Mouse (Mus musculus) brain, adult 2 months (tissue): ENCODE data around the gene Kmt2c.
A peak's percentile ranks its signal among the peaks of the same experiment; 100 is the strongest.
"Not testable (repeated sequence)": the region's sequence is repeated elsewhere in the genome, so short reads cannot be mapped to it uniquely, and the experiment has no call there.

Source experiments
- DNase-seq: peaks from one replicate; pipeline ENCODE4 v3.0.0; 2011; ENCODE audit warnings: low read depth, low spot score

Kmt2c gene

GRCm38 (mm10) chr5:25516301-25516895 is 17.8 kb upstream of the Kmt2c start:
- no peak for DNase-seq

DNA sequence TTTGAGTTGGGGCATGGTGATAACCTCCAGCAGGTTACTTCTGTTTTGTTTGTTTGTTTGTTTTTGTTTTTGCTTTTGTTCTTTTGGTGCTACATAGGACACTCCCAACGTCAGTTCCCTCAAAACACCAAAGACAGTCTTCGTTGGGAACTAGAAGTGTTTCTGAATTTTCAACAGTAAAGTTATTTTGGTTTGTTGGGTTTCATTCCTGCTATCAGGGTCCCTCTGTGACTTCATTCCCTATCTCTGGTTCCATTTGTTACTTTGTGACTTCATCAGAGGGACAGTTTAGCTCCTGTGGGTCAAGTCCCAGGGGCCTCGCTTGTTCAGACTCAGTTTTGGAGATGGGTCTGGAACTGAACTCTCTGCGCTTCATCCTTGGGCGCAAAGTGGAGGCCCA is 17.2 kb upstream of the Kmt2c start, which contains the start of gene Cct8l1:
TSS of gene Cct8l1 (plus strand) at position 301 of the 400 bp plus-strand sequence.
- no peak for DNase-seq

DNA sequence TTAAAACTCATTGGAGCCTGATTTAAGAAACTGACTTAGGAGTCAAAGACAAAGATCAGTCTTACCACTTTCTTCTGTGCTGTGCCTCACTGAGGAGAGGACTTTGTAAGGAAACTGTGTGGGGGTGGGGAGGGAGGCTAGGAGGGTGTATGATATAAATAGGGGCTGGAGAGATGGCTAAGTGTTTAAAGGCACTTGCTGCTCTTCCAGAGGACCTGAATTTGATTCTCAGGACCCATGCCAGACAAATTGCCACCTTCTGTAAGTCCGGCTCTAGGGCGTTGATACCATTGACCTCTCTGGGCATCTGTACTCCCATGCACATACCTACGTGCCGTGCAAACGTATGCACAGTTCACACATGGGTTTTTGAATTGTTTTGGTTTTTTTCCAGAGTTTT is 7.5 kb upstream of the Kmt2c start:
- no peak for DNase-seq

GRCm38 (mm10) chr5:25500686-25501085 is 2.1 kb upstream of the Kmt2c start:
- no peak for DNase-seq

DNA sequence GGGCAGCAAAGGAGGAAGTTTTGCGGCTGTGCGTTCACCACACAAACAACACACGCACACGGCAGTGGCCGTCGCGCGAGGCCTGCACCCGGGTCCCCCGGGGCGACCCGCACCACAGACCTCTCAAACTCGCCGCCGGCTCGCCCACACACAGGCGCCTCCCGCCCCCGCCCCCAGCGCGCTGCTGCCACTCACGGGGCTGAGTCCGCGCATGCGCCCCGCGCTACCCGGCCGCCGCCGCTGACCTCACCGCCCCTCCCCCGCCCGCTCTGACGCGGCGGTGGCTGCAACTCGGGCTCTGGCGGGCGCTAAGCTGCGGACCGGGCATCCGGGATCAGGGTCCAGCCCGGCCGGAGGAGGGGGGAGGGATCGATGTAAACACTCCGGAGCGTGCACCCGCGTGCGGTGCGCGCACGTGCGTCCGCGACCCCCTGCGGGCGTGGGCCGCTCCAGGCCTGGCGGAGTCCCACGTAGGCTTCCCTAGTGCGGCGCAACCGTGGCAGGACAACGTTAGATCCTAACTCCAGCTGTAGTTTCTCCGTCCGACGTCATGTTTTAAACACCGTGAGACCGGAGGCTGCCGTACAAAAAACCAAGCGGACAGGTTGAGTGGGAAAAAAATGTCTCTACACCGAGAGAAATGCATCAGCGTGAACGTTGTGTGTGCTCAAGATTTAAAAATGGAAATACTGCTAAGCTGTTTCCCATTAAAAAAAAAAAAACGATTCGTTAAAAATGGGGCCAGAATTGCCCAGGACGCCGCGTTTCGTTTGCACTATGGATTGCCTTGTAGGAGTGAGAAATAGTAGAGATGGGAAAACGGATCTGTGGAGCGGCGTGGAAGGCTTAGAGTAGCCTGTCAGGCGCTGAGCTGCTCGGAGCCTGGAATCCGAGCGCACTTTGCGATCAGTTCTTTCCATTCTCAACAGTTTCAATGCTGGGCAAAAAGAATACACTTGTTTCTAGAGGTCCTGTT is 1.1 kb upstream of the Kmt2c start:
- peak; percentile 98 for DNase-seq

DNA sequence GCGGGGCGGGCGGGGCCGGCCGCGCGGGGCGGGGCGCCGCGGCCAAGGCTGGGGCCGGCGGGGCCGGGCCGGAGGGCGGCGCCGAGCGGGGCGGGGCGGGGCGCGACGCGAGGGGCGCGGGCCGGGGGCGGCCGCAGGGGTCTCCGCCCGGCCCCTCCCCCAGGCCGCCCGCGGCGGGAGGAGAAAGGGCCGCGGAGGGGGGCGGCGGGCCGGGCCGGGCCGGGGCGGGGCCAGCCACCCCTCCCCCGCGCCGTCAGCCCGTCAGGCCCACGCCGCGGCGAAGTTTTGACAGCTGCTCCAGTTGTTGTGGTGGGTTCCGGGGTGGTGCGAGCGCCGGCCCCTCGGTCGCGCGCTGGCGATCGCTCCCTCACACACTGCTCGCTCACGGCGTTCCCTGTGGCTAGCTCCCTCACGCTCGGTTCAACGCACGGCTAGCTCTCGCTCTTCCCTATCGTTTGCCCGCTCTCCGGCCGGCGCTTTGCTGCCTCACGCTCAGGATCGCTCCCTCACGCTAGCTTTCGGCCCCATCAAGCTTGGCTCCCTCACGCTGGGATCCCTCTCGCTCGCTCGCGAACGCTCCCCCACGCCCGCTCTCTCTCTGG is 339 bp upstream of the Kmt2c start:
- DNase-seq, result peak; percentile 81

- DNase-seq, result peak; percentile 53
These were observed 750 bp downstream of the Kmt2c start for GRCm38 (mm10) chr5:25497720-25498345.

DNA sequence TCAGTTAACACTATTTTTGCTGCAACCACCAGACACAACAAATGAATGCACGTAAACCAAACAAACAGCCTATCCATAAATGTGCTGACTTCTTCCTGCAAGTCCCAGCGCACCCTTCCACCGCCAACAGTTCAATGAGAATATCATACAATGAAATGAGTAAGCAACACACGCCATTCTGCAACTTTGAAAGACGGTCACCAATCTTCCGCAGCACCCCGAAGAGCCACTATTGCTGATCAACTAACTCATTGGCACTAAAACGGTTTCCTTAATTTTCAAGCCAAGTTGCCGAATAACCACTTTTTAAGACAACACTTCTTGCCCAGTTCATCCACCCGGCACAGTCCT is 1.2 kb downstream of the Kmt2c start:
- DNase-seq, result peak; percentile 21

DNA sequence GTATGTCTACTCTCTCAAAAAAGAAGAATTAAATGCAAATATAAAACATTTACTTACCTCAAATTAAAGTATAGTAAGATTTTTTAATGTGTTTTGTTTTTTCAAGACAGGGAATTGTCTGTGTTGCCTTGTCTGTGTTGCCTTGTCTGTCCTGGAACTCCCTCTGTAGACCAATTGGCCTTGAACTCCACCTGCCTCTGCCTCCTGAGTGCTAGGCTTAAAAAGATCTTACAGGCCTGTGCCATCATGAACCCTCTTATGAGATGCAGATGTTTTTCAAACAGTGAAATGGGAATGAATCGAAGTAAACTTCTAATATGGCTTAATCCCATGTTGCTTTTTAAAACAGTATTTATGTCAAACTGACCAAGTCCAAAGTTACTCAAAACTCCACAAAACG is 1.9 kb downstream of the Kmt2c start:
- no peak for DNase-seq

DNA sequence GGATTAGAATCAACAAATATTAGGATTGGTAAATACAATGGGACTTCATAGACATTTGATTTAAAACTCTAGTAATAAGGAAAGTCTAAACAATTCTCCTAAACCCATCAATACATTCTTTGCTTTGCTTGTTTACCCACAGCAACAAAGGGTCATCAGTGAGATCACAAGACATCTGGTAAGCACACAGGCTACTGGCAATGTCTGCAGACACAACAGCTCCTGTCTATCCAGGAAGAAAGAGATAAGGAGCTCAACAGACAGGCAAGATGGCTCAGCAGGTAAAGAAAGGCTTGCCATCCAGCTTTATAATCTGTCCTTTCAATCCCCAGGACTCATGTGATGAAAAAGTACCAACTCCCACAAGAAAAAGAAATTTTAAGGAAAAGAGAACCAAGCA is 19.7 kb downstream of the Kmt2c start:
- DNase-seq, result no peak

GRCm38 (mm10) chr5:25475789-25476188 is 22.8 kb downstream of the Kmt2c start:
- no peak for DNase-seq

DNA sequence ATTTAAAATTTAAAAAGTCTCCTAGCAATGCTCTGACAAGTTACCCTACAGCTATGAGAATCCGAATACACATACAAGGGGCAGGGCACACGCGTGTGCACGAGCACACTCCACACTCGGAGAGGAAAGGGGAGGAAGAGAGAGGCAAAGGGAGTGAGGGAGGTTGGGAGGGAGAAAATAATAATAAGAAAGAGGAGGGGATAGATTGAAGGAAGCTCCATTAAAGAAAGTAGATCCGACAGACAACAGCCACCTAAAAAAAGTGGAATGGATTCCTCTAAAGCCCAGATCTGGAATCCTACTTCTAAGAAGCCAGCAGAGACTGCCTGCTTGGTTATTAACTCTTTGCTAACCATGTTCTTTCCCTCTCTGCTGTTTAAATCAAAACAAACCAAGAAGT is 26.5 kb downstream of the Kmt2c start:
- DNase-seq, result peak; percentile 69

- DNase-seq, result no peak
These were observed 36.6 kb downstream of the Kmt2c start for GRCm38 (mm10) chr5:25461956-25462355.

DNA sequence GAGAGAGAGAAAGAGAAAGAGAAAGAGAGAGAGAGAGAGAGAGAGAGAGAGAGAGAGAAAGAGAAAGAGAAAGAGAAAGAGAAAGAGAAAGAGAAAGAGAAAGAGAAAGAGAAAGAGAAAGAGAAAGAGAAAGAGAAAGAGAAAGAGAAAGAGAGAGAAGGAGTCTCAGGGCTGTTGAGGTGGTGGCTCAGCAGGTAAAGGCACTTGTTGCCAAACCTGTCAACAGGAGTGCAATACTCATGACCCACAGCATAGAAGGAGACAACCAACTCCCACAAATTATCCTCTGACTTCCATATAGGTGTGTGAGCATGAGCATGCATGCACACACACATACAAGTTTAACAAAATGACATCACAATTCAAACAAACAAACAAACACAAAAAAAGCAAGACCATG is 43.2 kb downstream of the Kmt2c start:
- DNase-seq, result not testable (repeated sequence)

- DNase-seq, result no peak
These were observed 45.9 kb downstream of the Kmt2c start for GRCm38 (mm10) chr5:25452691-25453090.

GRCm38 (mm10) chr5:25437508-25437907 is 61.1 kb downstream of the Kmt2c start:
- DNase-seq, result no peak

DNA sequence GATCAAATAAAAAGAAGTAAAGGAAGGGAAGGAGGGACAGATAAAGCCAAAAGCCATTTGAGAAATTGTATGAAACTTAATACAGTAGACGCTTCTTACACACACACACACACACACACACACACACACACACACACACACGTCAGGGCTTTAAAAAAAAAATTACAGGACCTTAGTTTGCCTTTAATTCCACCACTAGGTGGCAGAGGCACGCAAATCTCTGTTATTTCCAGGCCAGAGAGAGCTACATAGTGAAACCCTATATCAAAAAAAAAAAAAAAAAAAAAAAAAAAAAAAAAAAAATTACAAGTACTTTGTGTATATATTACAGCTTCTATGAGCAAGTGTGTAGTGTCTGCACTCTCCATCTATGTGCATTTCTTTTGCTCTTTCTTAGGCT is 62.5 kb downstream of the Kmt2c start:
- peak; percentile 90 for DNase-seq

DNA sequence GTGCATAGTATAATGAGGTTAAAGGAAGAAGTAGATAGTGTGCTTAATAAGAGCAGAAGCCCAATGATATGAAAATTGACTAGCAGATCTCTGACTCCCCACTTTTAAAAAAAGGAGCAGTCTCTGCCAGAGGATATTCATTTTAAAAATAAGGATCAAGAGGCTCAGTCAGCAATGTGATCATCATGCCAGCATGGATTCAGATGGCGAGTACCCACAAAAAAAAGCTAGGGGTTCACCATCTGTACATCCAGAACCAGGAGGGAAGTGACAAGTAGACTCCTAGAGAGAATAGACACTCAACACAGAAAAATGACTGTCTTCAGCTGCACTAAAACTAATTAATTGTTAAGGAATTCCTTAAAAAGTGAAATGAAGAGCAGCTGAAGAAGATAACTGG is 76.0 kb downstream of the Kmt2c start:
- peak; percentile 66 for DNase-seq

- DNase-seq, result peak; percentile 78
These were observed 78.0 kb downstream of the Kmt2c start for GRCm38 (mm10) chr5:25420601-25421000.

- no peak for DNase-seq
These were observed 83.2 kb downstream of the Kmt2c start for GRCm38 (mm10) chr5:25415382-25415781.

DNA sequence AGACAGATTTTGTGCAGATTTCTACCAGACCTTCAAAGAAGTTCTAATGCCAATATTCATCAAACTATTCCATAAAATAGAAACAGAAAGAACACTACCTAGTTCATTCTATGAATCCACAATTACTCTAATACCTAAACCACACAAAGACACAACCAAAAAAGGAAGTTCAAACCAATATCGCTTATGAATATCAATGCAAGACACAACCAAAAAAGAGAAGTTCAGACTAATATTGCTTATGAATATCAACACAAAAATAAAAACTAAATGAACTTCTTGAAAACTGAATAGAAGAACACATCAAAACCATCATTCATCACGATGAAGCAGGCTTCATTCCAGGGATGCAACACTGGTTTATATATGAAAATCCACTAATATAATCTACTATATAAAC is 101.9 kb downstream of the Kmt2c start:
- DNase-seq, result no peak

DNA sequence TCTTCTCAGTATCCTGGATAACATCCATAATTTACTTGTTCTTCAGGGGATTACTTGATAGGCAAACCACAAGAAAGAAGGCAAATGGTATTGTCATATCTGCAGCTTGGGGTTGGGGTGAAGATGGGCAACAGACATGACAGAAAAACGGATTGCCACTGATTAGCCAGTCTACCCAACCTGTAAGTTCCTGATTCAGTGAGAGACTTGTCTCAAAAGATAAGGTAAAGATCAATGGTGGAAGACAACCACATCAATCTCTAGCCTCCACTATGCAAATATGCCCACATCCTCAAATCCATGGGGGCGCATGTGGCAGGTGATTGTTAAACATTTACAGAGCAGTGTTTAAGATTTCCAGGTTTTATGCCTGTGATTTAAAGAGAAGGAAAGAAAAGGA is 105.9 kb downstream of the Kmt2c start:
- no peak for DNase-seq
